Mouse (Mus musculus): ENCODE results near the gene Maz.
A peak's percentile ranks its signal among the peaks of the same experiment; 100 is the strongest.

The Maz gene

DNA sequence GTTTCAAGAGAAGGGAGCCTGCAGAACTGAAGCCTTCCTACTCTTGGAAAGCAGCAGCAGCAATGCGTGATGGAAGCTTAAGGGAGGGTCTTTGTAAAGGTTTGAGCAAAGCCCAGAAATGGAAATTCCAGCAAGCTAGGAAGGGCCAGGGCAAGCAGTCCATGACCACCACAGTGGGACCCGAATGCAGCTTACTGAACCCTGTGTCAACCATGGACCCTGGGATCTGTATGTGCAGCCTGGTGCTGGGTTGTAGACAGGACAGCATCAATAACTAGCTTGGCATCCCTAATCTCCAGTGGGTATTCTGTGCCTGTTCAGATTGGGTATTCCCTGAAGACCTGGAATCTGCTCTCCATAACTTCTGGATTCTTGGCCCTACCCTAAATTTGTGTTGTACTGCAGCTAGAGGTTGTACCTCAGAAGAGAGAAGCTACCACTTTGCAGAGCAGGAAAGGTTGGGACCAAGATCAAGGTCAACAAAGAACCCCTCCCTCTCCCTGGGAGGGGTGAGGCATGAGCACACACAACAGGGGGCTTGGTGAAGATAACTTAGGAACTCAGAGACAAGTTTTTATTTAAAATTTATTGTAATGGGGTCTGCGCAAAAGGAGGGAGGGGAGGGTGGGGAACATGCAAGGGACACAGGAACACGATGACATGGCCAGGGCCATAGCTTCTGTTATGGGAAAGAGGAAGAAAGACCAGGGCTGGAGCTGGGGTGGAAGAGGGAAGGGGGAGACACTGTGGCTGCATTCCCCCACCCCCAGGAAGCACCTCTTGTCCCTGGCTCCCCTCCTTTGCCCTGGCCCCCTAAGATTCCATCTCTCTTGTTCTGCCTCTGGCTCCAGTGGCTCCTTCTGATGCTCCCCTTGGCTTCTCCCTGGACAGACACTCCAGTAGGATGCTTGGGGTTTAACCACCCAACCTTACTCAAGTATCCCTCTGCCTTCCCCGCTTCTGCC is 5.0 kb downstream of the Maz start:
- ATAC-seq (ENCODE audit: insufficient number of reproducible peaks, low FRiP score, low TSS enrichment), result no peak

DNA sequence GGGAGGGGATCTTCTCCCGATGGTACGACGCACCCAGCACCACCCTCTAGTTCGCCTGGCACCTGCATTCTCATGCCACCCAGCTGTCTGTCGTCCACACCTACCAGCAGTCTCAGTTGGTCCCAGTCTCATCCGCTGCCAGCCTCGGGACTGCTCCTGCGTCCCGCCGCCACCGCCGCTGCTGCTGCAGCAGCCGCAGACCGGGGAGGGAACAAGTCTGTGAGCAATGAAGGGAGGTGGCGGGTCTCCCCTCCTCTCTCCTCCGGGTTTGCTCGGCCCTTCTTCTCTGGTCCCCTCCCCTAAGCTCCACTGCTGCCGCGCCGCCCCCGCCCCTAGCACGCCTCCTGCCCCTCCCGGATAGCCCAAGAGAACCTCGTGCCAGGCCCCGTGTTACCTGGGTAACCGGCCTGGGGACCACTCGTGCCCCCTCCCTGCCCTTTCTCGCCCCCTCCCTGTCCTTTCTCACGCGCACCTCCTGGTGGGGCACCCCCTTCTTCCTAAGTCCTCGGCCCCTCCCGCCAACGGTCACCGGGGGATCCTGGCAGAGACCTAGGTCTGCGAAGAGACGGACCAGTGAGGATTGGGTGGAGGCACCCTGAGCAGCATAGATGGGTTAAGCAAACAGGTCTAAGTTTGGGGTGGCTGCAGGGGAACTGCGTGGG is 5.8 kb downstream of the Maz start, which contains the start of the genes Gm42742 and Prrt2:
Gene Gm42742 (minus strand): TSS at position 197 of the 662 bp plus-strand sequence.
Gene Prrt2 (minus strand): TSS at position 311 of the 662 bp plus-strand sequence.
- ATAC-seq (ENCODE audit: insufficient number of reproducible peaks, low FRiP score, low TSS enrichment), result no peak

DNA sequence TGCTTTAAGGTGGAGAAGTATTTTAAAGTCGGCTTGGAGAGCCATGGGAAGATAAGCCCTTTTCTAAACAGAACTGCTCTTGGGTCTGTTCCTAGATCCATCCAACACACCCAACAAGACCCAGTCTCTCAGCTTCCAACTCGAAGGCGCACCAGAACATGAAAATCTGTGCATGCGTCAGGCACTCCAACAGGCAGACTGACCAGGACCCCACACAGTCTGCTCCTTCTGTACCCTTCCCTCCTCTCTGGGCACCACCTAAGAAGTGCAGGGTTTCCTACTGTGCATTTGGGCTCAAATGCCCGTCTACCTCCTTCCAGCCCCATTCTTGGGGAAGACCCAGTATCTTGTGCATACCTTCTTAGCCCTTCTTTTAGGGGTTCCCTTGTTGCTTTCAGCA is 6.3 kb downstream of the Maz start:
- ATAC-seq (ENCODE audit: insufficient number of reproducible peaks, low FRiP score, low TSS enrichment), result no peak

DNA sequence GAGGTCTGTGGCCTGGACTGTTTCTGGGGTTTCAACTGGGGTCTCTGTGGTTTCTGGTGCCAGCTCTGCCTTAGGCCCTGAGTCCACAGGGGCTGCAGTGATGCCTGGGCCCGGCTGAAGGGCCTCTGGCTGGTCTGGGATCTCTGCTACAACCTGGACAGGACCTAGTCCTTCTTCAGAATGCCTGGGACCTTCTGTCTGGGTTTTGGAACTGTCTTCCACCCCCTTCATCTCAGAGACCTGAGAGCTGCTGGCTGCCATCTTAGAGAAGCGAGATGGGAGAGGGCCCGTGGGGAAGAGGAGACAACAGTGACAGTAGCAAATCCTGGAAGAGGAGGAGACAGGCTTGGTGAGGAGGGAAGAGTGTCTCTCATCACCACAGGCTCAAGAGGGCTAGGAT is 6.8 kb downstream of the Maz start:
- no peak for ATAC-seq (ENCODE audit: insufficient number of reproducible peaks, low FRiP score, low TSS enrichment)

DNA sequence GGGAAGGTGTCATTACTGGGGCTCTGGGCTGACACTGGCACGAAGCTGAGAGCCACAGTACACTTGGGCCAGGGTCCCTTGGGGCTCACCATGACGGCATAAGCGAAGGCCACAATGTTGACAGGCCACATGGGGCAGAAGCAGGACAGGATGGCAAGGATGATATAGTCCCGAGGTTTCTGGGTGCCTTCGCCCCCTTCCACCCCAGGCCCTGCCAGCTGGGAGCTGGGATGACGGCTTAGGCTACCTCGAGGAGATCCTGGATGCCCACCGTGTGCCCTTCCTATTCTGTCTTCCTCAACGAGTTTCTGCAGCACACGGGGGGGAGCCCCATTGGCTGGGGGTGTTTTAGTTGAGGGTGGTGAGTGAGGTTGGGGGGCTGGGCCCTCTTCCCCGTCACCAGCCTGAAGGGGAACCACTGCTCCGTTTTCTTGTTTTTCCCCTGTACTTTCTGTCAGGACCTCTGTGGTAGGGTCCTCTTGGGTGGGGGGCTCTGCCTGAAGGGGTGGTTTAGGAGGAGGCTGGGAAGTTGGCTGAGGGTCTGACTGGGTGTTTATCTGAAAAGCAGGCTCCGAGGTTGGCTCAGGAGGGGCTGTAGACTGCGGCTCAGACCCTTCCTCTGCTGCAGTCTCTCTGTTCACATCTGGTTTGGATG is 7.4 kb downstream of the Maz start:
- ATAC-seq (ENCODE audit: insufficient number of reproducible peaks, low FRiP score, low TSS enrichment), result no peak

DNA sequence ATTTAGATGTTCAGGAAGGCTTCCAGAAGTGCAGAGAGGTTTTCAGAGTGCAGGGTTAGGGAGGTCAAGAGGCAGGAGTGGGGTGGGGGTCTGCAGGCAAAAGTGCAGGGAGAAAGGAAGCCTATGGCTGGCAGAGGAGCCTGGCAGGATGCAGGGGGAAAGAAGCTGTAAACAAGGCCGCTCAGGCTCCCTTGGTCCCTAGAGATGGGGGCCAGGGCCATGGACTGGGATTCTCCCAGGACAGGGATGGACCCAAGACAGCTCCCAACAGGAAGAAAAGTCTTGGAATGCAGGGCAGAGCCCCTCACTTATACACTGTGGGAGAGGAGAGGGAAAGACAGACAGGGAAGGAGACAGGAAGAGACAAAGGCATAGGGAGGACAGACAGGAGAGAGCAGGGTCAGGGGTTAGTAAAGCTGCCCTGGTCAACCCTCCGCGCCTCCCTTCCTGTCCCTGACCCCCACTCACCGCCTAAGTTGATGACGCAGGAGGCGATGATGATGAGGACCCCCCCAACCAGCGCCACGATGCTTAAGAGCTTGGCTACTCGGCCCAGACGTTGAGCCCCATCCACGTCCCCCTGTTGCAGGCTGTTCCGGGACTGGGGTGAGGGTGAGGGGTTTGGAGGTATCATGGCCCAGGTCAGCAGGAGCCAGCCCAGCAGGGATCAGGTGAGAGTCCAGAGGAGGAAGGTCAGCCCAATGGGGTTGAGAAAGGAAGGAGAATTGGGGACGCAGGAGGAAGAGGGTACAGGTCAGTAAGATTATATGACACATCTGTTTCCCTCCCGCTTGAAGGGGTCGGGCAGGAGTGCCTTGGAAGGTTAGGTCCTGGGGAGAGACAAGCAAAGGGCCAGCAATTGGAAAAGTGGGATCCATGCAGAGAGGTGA is 8.2 kb downstream of the Maz start:
- ATAC-seq (ENCODE audit: insufficient number of reproducible peaks, low FRiP score, low TSS enrichment), result no peak

DNA sequence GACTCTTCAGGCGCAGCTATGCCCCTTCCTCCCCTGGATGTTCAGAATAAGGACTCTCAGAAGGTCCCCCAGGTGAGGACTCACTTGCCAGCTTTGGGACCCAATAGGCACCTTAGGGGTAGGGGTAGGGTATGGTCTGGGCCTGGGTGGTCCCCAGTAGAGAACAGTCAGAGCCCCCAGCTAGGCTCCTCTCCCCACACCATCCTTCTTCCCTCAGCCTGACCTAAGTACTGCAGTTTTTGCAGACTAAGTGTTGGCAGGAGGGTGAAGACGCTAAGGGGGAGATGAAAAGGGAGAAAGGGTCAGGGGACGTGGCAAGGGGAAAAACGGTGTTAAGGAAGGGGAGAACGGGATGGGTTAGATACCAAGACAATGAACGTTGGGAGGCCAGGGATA is 8.9 kb downstream of the Maz start:
- no peak for ATAC-seq (ENCODE audit: insufficient number of reproducible peaks, low FRiP score, low TSS enrichment)

DNA sequence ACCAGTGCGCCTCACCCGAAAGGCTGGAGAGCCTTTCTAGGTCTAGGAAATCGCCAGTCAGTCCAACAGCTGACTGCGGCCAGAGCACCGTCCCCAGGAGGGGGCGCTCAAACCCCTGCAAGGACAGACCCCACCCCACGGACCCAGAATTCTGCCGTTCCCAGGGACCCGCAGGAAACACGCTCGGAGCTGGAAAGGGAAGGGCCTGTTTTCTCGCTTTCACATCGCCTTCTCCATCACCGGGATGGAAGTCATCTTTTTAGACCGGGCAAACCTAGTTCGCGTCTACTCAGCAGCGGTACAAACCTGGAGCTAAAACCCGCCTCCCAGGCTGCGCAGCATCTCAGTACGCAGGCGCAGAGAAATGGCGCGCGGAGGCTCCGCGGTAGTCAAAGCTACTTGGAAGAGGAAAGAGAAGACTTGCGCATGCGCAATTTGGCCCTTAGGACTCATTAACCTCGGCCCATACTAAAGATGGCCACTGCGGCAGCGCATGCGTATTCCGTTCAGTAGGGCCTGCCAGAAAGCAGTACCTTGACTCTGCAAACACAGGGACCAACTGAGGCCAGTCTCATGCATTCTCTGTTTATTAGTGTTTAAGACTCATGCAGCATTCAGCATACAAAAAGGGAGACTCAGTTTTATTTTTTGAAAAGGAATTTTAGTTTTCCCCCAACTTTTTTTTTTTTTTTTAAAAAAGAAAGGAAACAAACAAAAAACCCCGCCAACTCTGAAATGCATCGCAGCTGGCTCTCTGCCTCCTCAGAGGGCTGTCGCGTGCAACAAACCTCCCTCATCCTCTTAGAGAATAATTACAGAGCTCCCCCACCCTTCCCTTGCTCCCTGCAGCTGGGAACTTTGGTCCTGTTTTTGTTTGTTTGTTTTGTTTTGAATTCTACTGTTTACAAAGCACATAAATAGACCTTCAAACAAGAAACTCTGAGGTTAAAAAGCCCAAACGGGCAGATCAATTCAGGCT is 9.6 kb downstream of the Maz start, which contains the start of gene Pagr1a:
Gene Pagr1a (minus strand): TSS at position 382 of the 979 bp plus-strand sequence.
- peak; percentile 28; the same call in 1 of the 2 replicates for ATAC-seq (ENCODE audit: insufficient number of reproducible peaks, low FRiP score, low TSS enrichment)

DNA sequence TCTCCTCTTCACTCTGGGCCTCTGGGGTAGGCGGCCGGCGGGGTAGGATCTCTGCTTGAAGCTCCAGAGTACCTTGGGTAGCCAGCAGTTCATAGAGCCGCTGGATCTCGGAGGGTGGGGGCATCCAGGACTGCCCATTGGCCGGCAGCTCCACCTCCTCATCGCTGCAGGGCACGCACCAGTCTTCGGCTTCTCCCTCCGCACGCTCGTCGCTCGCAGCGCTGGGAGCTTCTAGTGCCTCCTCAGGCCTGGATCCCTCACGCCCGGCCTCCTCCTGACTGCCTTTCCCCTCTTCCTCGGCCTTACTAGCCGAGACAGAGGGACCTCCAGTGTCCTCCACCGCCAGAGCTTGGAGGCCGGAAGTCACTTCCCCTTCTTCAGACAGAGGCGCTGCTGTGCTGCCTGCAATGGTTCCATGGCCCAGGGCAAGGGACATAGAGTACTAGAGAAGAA is 10.3 kb downstream of the Maz start:
- ATAC-seq (ENCODE audit: insufficient number of reproducible peaks, low FRiP score, low TSS enrichment), result peak; percentile 15

DNA sequence TGATC is 10.6 kb downstream of the Maz start, which contains the start of gene Pagr1b:
Gene Pagr1b (minus strand): TSS at position 4 of the 5 bp plus-strand sequence.
- ATAC-seq (ENCODE audit: insufficient number of reproducible peaks, low FRiP score, low TSS enrichment), result no peak

DNA sequence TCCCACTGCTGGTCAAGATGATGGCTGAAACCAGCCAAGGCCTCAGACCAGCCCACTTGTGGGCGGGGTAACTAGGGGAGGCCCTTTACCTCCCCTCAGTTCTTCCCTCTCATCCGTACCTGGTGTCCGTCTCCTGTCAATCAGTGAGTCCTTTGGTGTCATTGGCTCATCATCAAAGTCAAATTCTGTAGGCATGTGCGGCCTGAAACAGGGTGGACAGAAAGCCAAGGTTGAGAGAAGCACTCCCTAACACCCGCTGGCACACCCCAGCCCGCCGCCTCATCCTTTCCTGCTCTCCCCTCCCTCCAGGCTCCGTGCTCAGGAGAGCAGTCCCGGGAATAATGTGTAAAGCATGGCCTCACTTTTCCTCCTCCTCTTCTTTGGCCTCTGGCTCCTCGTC is 10.8 kb downstream of the Maz start:
- peak; percentile 16; the same call in 1 of the 2 replicates for ATAC-seq (ENCODE audit: insufficient number of reproducible peaks, low FRiP score, low TSS enrichment)

DNA sequence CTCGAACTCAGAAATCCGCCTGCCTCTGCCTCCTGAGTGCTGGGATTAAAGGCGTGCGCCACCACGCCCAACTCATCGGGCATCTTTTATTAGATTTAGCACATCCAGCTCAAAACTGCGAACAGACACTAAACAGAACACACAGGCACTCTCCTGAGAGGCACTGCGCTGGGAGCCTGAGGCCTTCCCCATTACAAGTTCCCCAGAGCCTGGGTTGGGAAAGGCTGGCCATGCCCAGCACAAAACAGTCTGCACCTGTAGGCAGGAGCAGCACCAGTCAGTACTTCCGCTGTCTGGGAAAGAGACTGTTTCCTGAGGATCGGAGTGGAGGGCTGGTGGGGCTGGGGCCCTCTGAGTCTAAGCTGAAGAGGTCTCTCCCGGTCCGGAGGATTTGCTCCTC is 11.8 kb downstream of the Maz start:
- ATAC-seq (ENCODE audit: insufficient number of reproducible peaks, low FRiP score, low TSS enrichment), result no peak

DNA sequence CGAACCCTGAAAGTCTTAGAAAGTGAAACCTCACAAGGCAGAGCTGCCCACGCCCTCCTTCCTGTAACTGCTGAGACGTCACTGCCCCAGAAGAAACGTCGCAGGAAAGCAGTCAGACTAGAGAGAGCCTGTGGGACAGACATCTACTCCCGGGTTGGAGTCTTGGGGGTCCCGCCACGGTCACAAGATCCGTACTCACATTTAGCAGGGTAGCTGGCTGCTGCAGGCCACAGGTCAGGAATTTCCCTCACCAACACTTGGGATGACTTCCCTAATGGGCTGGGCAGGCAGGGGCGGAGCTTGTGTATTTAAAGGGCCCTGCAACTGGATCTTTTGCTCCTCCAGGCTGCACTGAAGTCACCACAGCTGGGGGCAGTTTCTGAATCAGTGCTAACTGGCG is 12.5 kb downstream of the Maz start, which contains the start of gene Mvp:
Gene Mvp (minus strand): TSS at position 302 of the 400 bp plus-strand sequence.
- ATAC-seq (ENCODE audit: insufficient number of reproducible peaks, low FRiP score, low TSS enrichment), result no peak

DNA sequence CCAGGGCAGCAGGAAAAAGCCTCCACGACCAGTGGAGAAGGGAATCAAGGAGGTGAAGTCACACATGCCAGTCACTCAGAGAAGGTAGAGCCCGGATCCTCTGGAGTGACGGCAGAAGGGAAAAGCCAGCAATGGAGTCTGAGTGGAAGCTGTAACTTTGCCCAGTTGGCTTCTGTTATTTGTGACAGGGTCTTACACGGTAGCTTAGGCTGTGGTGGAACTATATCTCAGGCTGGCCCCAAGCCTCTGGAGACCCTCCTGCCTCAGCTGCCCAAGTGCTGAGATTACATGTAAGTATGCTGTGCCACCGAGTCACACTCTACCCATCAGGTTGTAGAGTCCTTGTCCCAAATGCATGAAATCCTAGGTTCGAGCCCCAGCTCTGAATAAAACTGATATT is 13.5 kb downstream of the Maz start:
- ATAC-seq (ENCODE audit: insufficient number of reproducible peaks, low FRiP score, low TSS enrichment), result no peak

DNA sequence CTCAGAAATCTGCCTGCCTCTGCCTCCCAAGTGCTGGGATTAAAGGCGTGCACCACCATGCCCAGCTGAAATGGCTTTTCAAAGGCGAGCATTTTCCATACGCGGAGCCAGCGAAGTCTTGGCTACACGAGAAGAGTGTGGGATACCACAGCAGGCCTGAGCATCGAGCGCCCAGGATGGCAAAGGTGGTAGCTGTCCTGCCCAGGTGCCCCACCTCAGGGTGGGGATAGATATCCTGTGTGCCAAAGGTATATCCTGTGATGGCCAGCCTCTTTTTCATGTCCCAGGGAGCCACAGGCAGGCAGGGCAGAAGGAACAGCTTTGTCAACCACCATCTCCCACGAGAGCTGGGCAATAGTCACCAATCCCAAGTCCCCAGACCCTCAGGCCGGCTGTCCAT is 14.0 kb downstream of the Maz start:
- ATAC-seq (ENCODE audit: insufficient number of reproducible peaks, low FRiP score, low TSS enrichment), result no peak

DNA sequence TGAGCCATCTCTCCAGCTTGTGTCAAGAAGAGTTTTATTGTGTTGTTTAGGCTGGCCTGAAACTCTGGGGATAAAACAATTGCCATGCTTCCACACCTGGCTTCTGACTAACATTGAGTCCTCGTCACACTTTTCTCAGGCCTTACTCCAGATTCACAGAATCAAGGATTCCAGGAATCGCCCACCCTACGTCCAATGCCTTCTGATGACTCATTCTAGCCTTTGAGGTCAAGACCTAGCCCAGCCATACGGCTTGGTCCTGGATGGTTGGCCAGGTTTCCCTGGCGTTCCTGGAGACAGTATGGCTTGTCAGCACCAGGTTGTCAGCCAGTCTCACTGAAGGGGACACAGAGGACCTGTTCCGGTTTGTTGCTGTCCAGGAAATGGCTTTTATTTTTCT is 14.5 kb downstream of the Maz start:
- no peak for ATAC-seq (ENCODE audit: insufficient number of reproducible peaks, low FRiP score, low TSS enrichment)

DNA sequence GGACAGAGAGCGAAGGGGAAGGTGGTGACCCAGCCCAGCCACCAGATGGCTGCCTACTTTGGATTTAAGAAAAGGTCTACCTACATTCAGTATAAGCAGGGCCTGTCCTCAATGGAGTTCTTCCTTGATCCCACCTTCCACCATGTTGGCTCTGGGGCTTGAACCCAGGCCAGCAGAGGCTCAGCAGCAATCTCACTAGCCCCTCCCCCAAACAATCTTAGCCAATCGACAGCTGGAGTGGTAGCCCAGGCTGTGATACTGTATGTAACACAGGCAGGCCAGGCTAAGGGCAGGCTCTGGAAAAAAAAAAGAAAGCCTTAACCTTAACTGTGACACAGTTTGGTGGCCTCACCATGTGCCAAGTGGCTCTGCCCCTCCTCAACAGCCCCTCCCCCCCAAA is 15.1 kb downstream of the Maz start:
- no peak for ATAC-seq (ENCODE audit: insufficient number of reproducible peaks, low FRiP score, low TSS enrichment)

DNA sequence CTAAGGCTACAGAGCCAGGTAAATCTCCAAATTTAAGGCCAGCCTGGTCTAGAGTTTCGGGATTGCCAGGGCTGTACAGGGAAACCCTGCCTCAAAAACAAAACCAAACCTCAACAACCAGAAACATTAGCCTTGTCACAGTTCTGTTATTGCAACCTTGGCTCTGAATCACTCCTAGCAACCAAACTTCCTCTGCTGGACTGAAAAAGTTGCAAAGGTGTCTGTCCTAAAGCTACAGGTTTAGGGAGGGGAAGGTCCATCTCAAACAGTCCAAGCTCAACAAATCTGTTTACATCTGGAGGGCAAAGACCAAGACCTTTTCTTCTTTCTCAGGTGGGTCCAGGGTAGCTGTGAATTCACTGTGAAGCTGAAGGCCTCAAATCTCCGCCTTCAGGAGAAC is 15.8 kb downstream of the Maz start:
- no peak for ATAC-seq (ENCODE audit: insufficient number of reproducible peaks, low FRiP score, low TSS enrichment)

All from cerebellum, adult (tissue).